ENCODE assay signal across 18 mouse cellular contexts in the genomic region with DNA sequence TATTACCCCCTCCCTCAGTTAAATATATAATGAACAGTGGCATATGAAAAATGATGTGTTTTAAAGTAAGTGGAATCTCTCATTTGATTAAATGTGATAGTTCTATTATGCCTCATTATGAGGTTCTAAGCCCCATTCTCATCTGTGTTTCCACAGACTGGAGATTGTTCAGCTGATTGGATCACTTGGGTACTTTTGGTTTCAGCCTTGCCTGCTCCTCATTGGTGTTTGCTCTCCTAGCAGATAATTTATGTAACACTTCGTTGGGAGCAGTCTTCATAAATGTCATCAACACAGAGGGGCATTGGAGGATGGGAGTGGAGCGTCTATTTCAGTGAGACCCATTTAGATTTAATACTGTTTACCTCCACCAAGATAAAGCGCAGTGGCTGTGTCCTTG.
DNase-seq lines count a peak whose midpoint lies in the region; ATAC-seq lines count a peak whose summit lies in the region.
"Had no signal": no experiment of that assay in that cellular context is flagged by ENCODE, and none has a peak within 500 bp of the region (broad histone marks: within the 10 kb centered on the region; RNA-seq: fewer than 3 reads in every experiment).

No protein-coding gene starts in this region.

- ATAC-seq in CD4-positive, CD25-positive, alpha-beta regulatory T cell, adult 4 months = peak; percentile 79
- ATAC-seq: forebrain, embryonic 14.5 days; forebrain, embryonic 16.5 days had no signal

- peak; percentile 12 for DNase-seq in ovary, adult 18-20 months (ENCODE audit: low spot score)
- no peak for DNase-seq in ovary, postnatal 14 days (ENCODE audit: low spot score)
- peak; percentile 37 for DNase-seq in induced T-regulatory cell, adult 2 months (ENCODE audit: low read depth)
- no peak for DNase-seq in adrenal gland, postnatal 36 days
- no peak for DNase-seq in lung, adult 18-20 months
- no peak for DNase-seq in kidney, postnatal 25 days
- DNase-seq: adrenal gland, adult 8-10 months; adrenal gland, postnatal 14 days; cerebellum, adult 11 months; cerebellum, adult 18-20 months; cerebellum, adult 8-10 months; cerebellum, adult 9-11 months; cerebellum, postnatal 14 days; cerebellum, postnatal 36 days; embryo, embryonic 11 days had no signal

Comparison
In these comparisons a context has a peak if more than half of its experiments do, and no peak if none do; other contexts are left out.
1. DNase-seq: peak in ovary, adult 18-20 months (single experiment) and induced T-regulatory cell, adult 2 months (single experiment); none in ovary, postnatal 14 days (single experiment), adrenal gland, postnatal 36 days (0 of 2), lung, adult 18-20 months (0 of 2) and kidney, postnatal 25 days (0 of 2).